Mouse (Mus musculus): ENCODE data around the gene Cib1. TPM values are rescaled to one million over a fixed set of nuclear protein-coding genes. Genes with fewer than 3 reads are reported as not detected.

The Cib1 gene
- polyA plus RNA-seq, 2 experiments, result 43.1 to 94.2 TPM

GRCm38 (mm10) chr7:80191455-80191854 lies 41.2 kb downstream of the Cib1 start:
- WGBS (ENCODE audit: insufficient replicate concordance), result 13% methylated on average over 5 of the region's 5 CpGs
- Histone ChIP-seq H3K4me3 (ENCODE audit: insufficient read depth in 1 of 2, low read depth in 2 of 2, low read length in 2 of 2) (no peak overlapping the region), H3K9me3 (ENCODE audit: control insufficient read depth, low read length) (no peaks in the 10 kb centered on the region), H3K4me2 (ENCODE audit: low read depth) (peak overlapping the region; percentile 81), H3K27me3 (ENCODE audit: control insufficient read depth, insufficient read depth, low read length) (no peaks in the 10 kb centered on the region), H3K36me3 (replicated peaks; ENCODE audit: control insufficient read depth, insufficient read depth, low read depth) (no peaks in the 10 kb centered on the region), H3K27ac (peak overlapping the region; percentile 74), H3K9ac (replicated peaks) (no peak overlapping the region), H3K4me1 (replicated peaks; ENCODE audit: control insufficient read depth in 2 of 2, insufficient read depth in 2 of 2, low read length in 1 of 2) (peaks cover 52 to 58% of the 10 kb centered on the region in 2 experiments)
- ATAC-seq (ENCODE audit: insufficient read depth), result no peak
- TF ChIP-seq CTCF (IDR thresholded peaks at IDR 0.05; ENCODE audit: low read depth) (peak; percentile 11; the same call in 1 of the 2 replicates), EP300 (IDR thresholded peaks at IDR 0.05; ENCODE audit: low read depth) (no peak)
- DNase-seq (ENCODE audit: low read depth in 3 of 3, low spot score in 3 of 3), result no peak

GRCm38 (mm10) chr7:80189147-80189933 lies 43.3 kb downstream of the Cib1 start:
- DNase-seq (ENCODE audit: low read depth in 3 of 3, low spot score in 3 of 3) (no peak), ATAC-seq (ENCODE audit: insufficient read depth) (no peak)
- Histone ChIP-seq H3K4me2 (ENCODE audit: low read depth) (no peak overlapping the region), H3K4me1 (replicated peaks; ENCODE audit: control insufficient read depth in 2 of 2, insufficient read depth in 2 of 2, low read length in 1 of 2) (peaks cover 51 to 57% of the 10 kb centered on the region in 2 experiments), H3K36me3 (replicated peaks; ENCODE audit: control insufficient read depth, insufficient read depth, low read depth) (no peaks in the 10 kb centered on the region), H3K9me3 (ENCODE audit: control insufficient read depth, low read length) (no peaks in the 10 kb centered on the region), H3K27me3 (ENCODE audit: control insufficient read depth, insufficient read depth, low read length) (no peaks in the 10 kb centered on the region), H3K4me3 (ENCODE audit: insufficient read depth in 1 of 2, low read depth in 2 of 2, low read length in 2 of 2) (no peak overlapping the region), H3K27ac (no peak overlapping the region), H3K9ac (replicated peaks) (no peak overlapping the region)
- WGBS (ENCODE audit: insufficient replicate concordance), result 65% methylated on average over 11 of the region's 11 CpGs
- TF ChIP-seq EP300 (IDR thresholded peaks at IDR 0.05; ENCODE audit: low read depth) (no peak), CTCF (IDR thresholded peaks at IDR 0.05; ENCODE audit: low read depth) (no peak)

DNA sequence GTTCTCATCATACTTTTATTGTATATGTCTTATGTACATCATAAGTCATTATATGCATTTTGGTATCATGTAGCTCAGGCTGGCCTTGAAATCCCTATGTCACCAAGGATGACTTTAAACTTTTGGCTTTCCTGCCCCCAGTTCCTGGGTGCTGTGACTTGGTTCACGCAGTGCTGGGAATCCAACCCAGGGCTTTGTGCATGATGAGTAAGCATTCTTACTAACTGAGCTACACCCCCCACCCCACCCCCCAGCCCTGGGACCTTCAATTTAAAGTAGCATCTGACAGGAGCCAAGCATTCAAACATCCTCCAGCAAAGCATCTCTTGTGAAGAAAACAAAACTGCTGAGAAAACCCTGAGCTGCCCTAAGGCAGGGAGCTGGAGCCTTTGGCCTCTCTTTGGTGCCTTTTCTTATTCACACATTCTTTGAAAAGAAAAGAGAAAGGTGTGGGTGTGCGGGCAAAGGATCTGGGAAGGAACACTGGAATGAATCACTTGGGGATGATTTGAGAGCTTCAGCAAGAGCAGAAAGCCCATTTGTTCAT lies 44.0 kb downstream of the Cib1 start:
- no peak for ATAC-seq (ENCODE audit: insufficient read depth)
- H3K4me3 ChIP-seq (ENCODE audit: insufficient read depth in 1 of 2, low read depth in 2 of 2, low read length in 2 of 2), result no peak overlapping the region
- no peak overlapping the region for H3K4me2 ChIP-seq (ENCODE audit: low read depth)
- H3K9ac ChIP-seq (replicated peaks), result no peak overlapping the region
- H3K4me1 ChIP-seq (replicated peaks; ENCODE audit: control insufficient read depth in 2 of 2, insufficient read depth in 2 of 2, low read length in 1 of 2), result peaks cover 44 to 50% of the 10 kb centered on the region in 2 experiments
- H3K9me3 ChIP-seq (ENCODE audit: control insufficient read depth, low read length), result no peaks in the 10 kb centered on the region
- no peak for TF ChIP-seq CTCF (IDR thresholded peaks at IDR 0.05; ENCODE audit: low read depth)
- no peak for TF ChIP-seq EP300 (IDR thresholded peaks at IDR 0.05; ENCODE audit: low read depth)
- H3K27ac ChIP-seq, result no peak overlapping the region
- WGBS (ENCODE audit: insufficient replicate concordance), result 79% methylated on average over 2 of the region's 2 CpGs
- no peaks in the 10 kb centered on the region for H3K27me3 ChIP-seq (ENCODE audit: control insufficient read depth, insufficient read depth, low read length)
- DNase-seq (ENCODE audit: low read depth in 3 of 3, low spot score in 3 of 3), result no peak
- no peaks in the 10 kb centered on the region for H3K36me3 ChIP-seq (replicated peaks; ENCODE audit: control insufficient read depth, insufficient read depth, low read depth)

DNA sequence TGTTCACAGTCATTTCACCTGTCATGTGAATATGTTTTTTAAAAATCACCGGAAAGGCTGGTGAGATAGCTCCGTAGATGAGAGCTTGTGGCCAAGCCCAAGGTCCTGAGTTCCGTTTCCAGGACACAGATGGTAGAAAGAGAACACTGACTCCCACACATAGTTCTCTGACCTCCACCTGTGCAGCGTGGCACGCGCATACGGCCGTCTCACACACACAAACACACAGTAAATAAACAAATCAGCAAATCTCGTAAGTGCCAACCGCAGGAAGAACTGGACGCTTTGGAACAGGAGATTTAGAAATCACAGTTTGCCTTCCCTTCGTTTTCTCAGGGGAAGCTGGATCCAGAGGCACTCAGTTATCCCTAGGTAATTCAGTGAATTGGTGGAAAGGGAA lies 45.1 kb downstream of the Cib1 start:
- TF ChIP-seq EP300 (IDR thresholded peaks at IDR 0.05; ENCODE audit: low read depth), result no peak
- no peak for TF ChIP-seq CTCF (IDR thresholded peaks at IDR 0.05; ENCODE audit: low read depth)

More for the DNA sequence above, 45.1 kb downstream of the Cib1 start:
- ATAC-seq (ENCODE audit: insufficient read depth) (no peak), DNase-seq (ENCODE audit: low read depth in 3 of 3, low spot score in 3 of 3) (no peak)
- Histone ChIP-seq H3K27me3 (ENCODE audit: control insufficient read depth, insufficient read depth, low read length) (no peaks in the 10 kb centered on the region), H3K4me1 (replicated peaks; ENCODE audit: control insufficient read depth in 2 of 2, insufficient read depth in 2 of 2, low read length in 1 of 2) (peaks cover 37 to 41% of the 10 kb centered on the region in 2 experiments), H3K9me3 (ENCODE audit: control insufficient read depth, low read length) (no peaks in the 10 kb centered on the region), H3K9ac (replicated peaks) (peak overlapping the region; percentile 65; the same call in 1 of the 2 replicates), H3K27ac (peak overlapping the region; percentile 3; the same call in 1 of the 2 replicates), H3K36me3 (replicated peaks; ENCODE audit: control insufficient read depth, insufficient read depth, low read depth) (no peaks in the 10 kb centered on the region), H3K4me3 (ENCODE audit: insufficient read depth in 1 of 2, low read depth in 2 of 2, low read length in 2 of 2) (peak overlapping the region; percentile 65 to 71), H3K4me2 (ENCODE audit: low read depth) (peak overlapping the region; percentile 71)
- WGBS (ENCODE audit: insufficient replicate concordance), result 73% methylated on average over 12 of the region's 12 CpGs

Data from liver, embryonic 14.5 days (tissue).